In genomic region chr14:103895261-103895660, GRCm38 (mm10) we compare ENCODE assay signal across 19 mouse cellular contexts. TPM values are rescaled to one million over a fixed set of nuclear protein-coding genes. Genes with fewer than 3 reads are reported as not detected.
DNase-seq lines count a peak whose midpoint lies in the region; ATAC-seq and TF ChIP-seq lines count a peak whose summit lies in the region.
"Had no signal": no experiment of that assay in that cellular context is flagged by ENCODE, and none has a peak within 500 bp of the region (broad histone marks: within the 10 kb centered on the region; RNA-seq: fewer than 3 reads in every experiment).

No protein-coding gene starts in this region.

- no peak for TF ChIP-seq POLR2A in liver, adult 2 months (IDR thresholded peaks at IDR 0.05; ENCODE audit: extremely low read depth, insufficient read depth, low read length)

- H3K4me1 ChIP-seq in liver, adult 2 months (ENCODE audit: control insufficient read depth, insufficient read depth, low read length), result no peaks in the 10 kb centered on the region
- 0 out of 2 replicates have a peak, but pooled peaks cover 6% of the 10 kb centered on the region for H3K4me1 ChIP-seq in stomach, embryonic 14.5 days (ENCODE audit: control insufficient read depth, insufficient read depth, low read length)
- no peaks in the 10 kb centered on the region; the same call in 1 of the 2 replicates for H3K4me1 ChIP-seq in stomach, postnatal 0 days (replicated peaks; ENCODE audit: control insufficient read depth, insufficient read depth)
- 0 out of 2 replicates have a peak, but pooled peaks cover 5% of the 10 kb centered on the region for H3K4me1 ChIP-seq in intestine, postnatal 0 days (replicated peaks; ENCODE audit: control insufficient read depth, insufficient read depth, low read length)

- TF ChIP-seq EP300 in stomach, postnatal 0 days (optimal IDR thresholded peaks at IDR 0.05), result no peak

- no peaks in the 10 kb centered on the region for H3K27me3 ChIP-seq in liver, adult 2 months (ENCODE audit: control insufficient read depth, insufficient read depth, low read length)
- H3K27me3 ChIP-seq in stomach, embryonic 14.5 days (ENCODE audit: control insufficient read depth, insufficient read depth, low read length), result no peaks in the 10 kb centered on the region
- no peaks in the 10 kb centered on the region for H3K27me3 ChIP-seq in stomach, postnatal 0 days (ENCODE audit: control insufficient read depth, insufficient read depth, low read length)
- no peaks in the 10 kb centered on the region for H3K27me3 ChIP-seq in intestine, postnatal 0 days (replicated peaks; ENCODE audit: control insufficient read depth, insufficient read depth, low read length)
- H3K27me3 ChIP-seq: CH12.LX; embryonic facial prominence, embryonic 12.5 days; forebrain, embryonic 12.5 days; heart, embryonic 12.5 days; hindbrain, embryonic 12.5 days had no signal

- WGBS in liver, adult 2 months, result 88% methylated on average over 7 of the region's 7 CpGs
- WGBS in stomach, embryonic 14.5 days, result 92% methylated on average over 7 of the region's 7 CpGs
- WGBS in stomach, postnatal 0 days, result 83% methylated on average over 7 of the region's 7 CpGs
- WGBS in intestine, postnatal 0 days, result 77% methylated on average over 7 of the region's 7 CpGs

- peak; percentile 10 for DNase-seq in liver, adult 2 months (ENCODE audit: extremely low read depth, low read depth, low spot score)
- no peak for DNase-seq in liver
- no peak for DNase-seq in stomach, postnatal 0 days (ENCODE audit: low spot score)
- peak; percentile 40 for DNase-seq in lung, postnatal 36 days
- DNase-seq: adrenal gland, postnatal 14 days; cerebellum, adult 11-12 months; cerebellum, adult 9-10 months; cerebellum, postnatal 25 days; forebrain, postnatal 0 days; gastrocnemius, postnatal 14 days had no signal

- no peaks in the 10 kb centered on the region for H3K36me3 ChIP-seq in liver, adult 2 months (ENCODE audit: control insufficient read depth, insufficient read depth, low read length)
- no peaks in the 10 kb centered on the region for H3K36me3 ChIP-seq in stomach, embryonic 14.5 days (ENCODE audit: control insufficient read depth, insufficient read depth, low read length)
- no peaks in the 10 kb centered on the region for H3K36me3 ChIP-seq in stomach, postnatal 0 days (ENCODE audit: control insufficient read depth, insufficient read depth, low read length)
- H3K36me3 ChIP-seq in intestine, postnatal 0 days (ENCODE audit: control insufficient read depth, insufficient read depth), result no peaks in the 10 kb centered on the region
- H3K36me3 ChIP-seq: embryonic facial prominence, embryonic 12.5 days; forebrain, embryonic 12.5 days; heart, embryonic 12.5 days; hindbrain, embryonic 12.5 days had no signal

- TF ChIP-seq CTCF in liver, adult 2 months (IDR thresholded peaks at IDR 0.05; ENCODE audit: low read depth, low read length), result no peak
- TF ChIP-seq CTCF in stomach, postnatal 0 days (IDR thresholded peaks at IDR 0.05; ENCODE audit: low read depth), result no peak
- no peak for TF ChIP-seq CTCF in intestine, postnatal 0 days (IDR thresholded peaks at IDR 0.05; ENCODE audit: low read depth)

- H3K9me3 ChIP-seq in stomach, embryonic 14.5 days (ENCODE audit: control insufficient read depth, low read depth, low read length), result no peaks in the 10 kb centered on the region
- no peaks in the 10 kb centered on the region for H3K9me3 ChIP-seq in stomach, postnatal 0 days (ENCODE audit: control insufficient read depth, low read length)
- no peaks in the 10 kb centered on the region for H3K9me3 ChIP-seq in intestine, postnatal 0 days (ENCODE audit: control insufficient read depth)
- H3K9me3 ChIP-seq: embryonic facial prominence, embryonic 12.5 days; forebrain, embryonic 12.5 days; heart, embryonic 12.5 days; hindbrain, embryonic 12.5 days had no signal

- no peak overlapping the region for H3K27ac ChIP-seq in liver, adult 2 months (replicated peaks; ENCODE audit: insufficient read depth, low read depth, low read length)
- no peak overlapping the region for H3K27ac ChIP-seq in stomach, embryonic 14.5 days (ENCODE audit: low read length)
- no peak overlapping the region for H3K27ac ChIP-seq in stomach, postnatal 0 days (replicated peaks)
- no peak overlapping the region for H3K27ac ChIP-seq in intestine, postnatal 0 days (ENCODE audit: low read depth, low read length)
- H3K27ac ChIP-seq: embryonic facial prominence, embryonic 12.5 days; forebrain, embryonic 12.5 days; hindbrain, embryonic 12.5 days had no signal

- no peak overlapping the region for H3K4me2 ChIP-seq in stomach, embryonic 14.5 days (replicated peaks; ENCODE audit: low read depth, low read length)
- H3K4me2 ChIP-seq in stomach, postnatal 0 days (replicated peaks; ENCODE audit: low read depth), result no peak overlapping the region
- H3K4me2 ChIP-seq in intestine, postnatal 0 days (replicated peaks; ENCODE audit: low read depth), result no peak overlapping the region
- H3K4me2 ChIP-seq: embryonic facial prominence, embryonic 12.5 days; forebrain, embryonic 12.5 days; heart, embryonic 12.5 days; hindbrain, embryonic 12.5 days had no signal

- H3K79me2 ChIP-seq in liver, adult 2 months (ENCODE audit: control insufficient read depth, insufficient read depth, low read length), result no peaks in the 10 kb centered on the region

- no peak overlapping the region for H3K4me3 ChIP-seq in liver, adult 2 months (ENCODE audit: insufficient read depth, low read depth, low read length)
- no peak overlapping the region for H3K4me3 ChIP-seq in stomach, embryonic 14.5 days (ENCODE audit: low read depth, low read length)
- no peak overlapping the region for H3K4me3 ChIP-seq in stomach, postnatal 0 days (ENCODE audit: low read depth, low read length)
- H3K4me3 ChIP-seq in intestine, postnatal 0 days (ENCODE audit: low read depth, low read length), result no peak overlapping the region
- H3K4me3 ChIP-seq: embryonic facial prominence, embryonic 12.5 days; forebrain, embryonic 12.5 days; heart, embryonic 12.5 days; hindbrain, embryonic 12.5 days had no signal

- 0 out of 2 replicates have a peak, but pooled peaks have one; percentile 15 for ATAC-seq in stomach, embryonic 14.5 days (ENCODE audit: insufficient number of reproducible peaks, insufficient read depth, low FRiP score, low read depth)
- ATAC-seq in stomach, postnatal 0 days (ENCODE audit: low FRiP score, low TSS enrichment), result no peak
- no peak for ATAC-seq in intestine, postnatal 0 days
- ATAC-seq: activated CD4-positive, CD25-positive, alpha-beta regulatory T cell, adult 4 months; forebrain, postnatal 0 days; Patski had no signal

- no peak overlapping the region for H3K9ac ChIP-seq in liver, adult 2 months (ENCODE audit: low read depth, low read length)
- H3K9ac ChIP-seq in stomach, embryonic 14.5 days (replicated peaks; ENCODE audit: low read depth, low read length), result no peak overlapping the region
- no peak overlapping the region for H3K9ac ChIP-seq in stomach, postnatal 0 days (ENCODE audit: low read length)
- no peak overlapping the region for H3K9ac ChIP-seq in intestine, postnatal 0 days (ENCODE audit: low read depth, low read length)
- H3K9ac ChIP-seq: embryonic facial prominence, embryonic 12.5 days; forebrain, embryonic 12.5 days; forebrain, postnatal 0 days; heart, embryonic 12.5 days; hindbrain, embryonic 12.5 days had no signal

RNA-seq across cellular contexts. Expression of gene Ednrb, which starts 51.1 kb away (rescaled TPM):
- 9.5 and 12.0 TPM in 2 replicates for total RNA-seq in liver, adult 2 months (2014; rRNA removed)
- 2.8 and 3.0 TPM in 2 replicates for polyA plus RNA-seq in liver, adult 2 months (2012; rRNA removed)
- polyA plus RNA-seq in stomach, embryonic 14.5 days (2014; fragmentation: Nextera tagmentation; extraction: Ambion mirVana), result 126 and 139 TPM in 2 replicates
- 43.8 and 53.7 TPM in 2 replicates for polyA plus RNA-seq in stomach, postnatal 0 days (2015; fragmentation: Nextera tagmentation; extraction: Ambion mirVana)
- 70.5 and 74.2 TPM in 2 replicates for polyA plus RNA-seq in intestine, postnatal 0 days (2015; fragmentation: Nextera tagmentation; extraction: Ambion mirVana)
- total RNA-seq: CH12.LX had no signal
- polyA plus RNA-seq: activated CD4-positive, CD25-positive, alpha-beta regulatory T cell, adult 4 months had no signal

Comparison
In these comparisons a context has a peak if more than half of its experiments do, and no peak if none do; other contexts are left out.
1. DNase-seq: peak in liver, adult 2 months (single experiment) and lung, postnatal 36 days (single experiment); none in liver (single experiment) and stomach, postnatal 0 days (single experiment).
2. RNA of gene Ednrb, which starts 51.1 kb away (polyA plus RNA-seq): 126 to 139 TPM in stomach, embryonic 14.5 days, 70.5 to 74.2 TPM in intestine, postnatal 0 days and 43.8 to 53.7 TPM in stomach, postnatal 0 days; 2.8 to 3.0 TPM in liver, adult 2 months; every median in the first group is over 10 times any median in the second.